Mouse (Mus musculus) forebrain, embryonic 13.5 days (tissue): ENCODE results near the gene Sgpp1. TPM values are rescaled to one million over a fixed set of nuclear protein-coding genes. Genes with fewer than 3 reads are reported as not detected.
A peak's percentile ranks its signal among the peaks of the same experiment; 100 is the strongest.
"Not testable (repeated sequence)": the region's sequence is repeated elsewhere in the genome, so short reads cannot be mapped to it uniquely, and the experiment has no call there.

Source experiments
- ATAC-seq: fragments of 200-750 bp; cut with Nextera tagmentation; 2 replicates; pipeline ENCODE4 v1.8.0; 2017
- H3K27ac ChIP-seq: fragments of 300-500 bp; sonication (generic); 2 replicates; pipeline ENCODE4 v1.5.1; 2015; ENCODE audit warnings: inconsistent platforms, mild to moderate bottlenecking, moderate library complexity
- H3K27me3 ChIP-seq: fragments of 300-500 bp; sonication (generic); 2 replicates; pipeline ENCODE4 v1.6.1; 2015; ENCODE audit warnings: mild to moderate bottlenecking, inconsistent platforms
- H3K36me3 ChIP-seq: fragments of 300-500 bp; sonication (generic); 2 replicates; pipeline ENCODE4 v1.6.1; 2015; ENCODE audit warnings: mild to moderate bottlenecking, inconsistent platforms; ENCODE audit not compliant: poor library complexity, severe bottlenecking
- H3K4me1 ChIP-seq: fragments of 300-500 bp; sonication (generic); 2 replicates; pipeline ENCODE4 v1.6.1; 2015; ENCODE audit warnings: inconsistent platforms
- H3K4me2 ChIP-seq: fragments of 300-500 bp; sonication (generic); 2 replicates; pipeline ENCODE4 v1.6.1; 2015; ENCODE audit warnings: inconsistent platforms, mild to moderate bottlenecking, moderate library complexity
- H3K4me3 ChIP-seq: fragments of 300-500 bp; sonication (generic); 2 replicates; pipeline ENCODE4 v1.5.1; 2015; ENCODE audit warnings: mild to moderate bottlenecking, inconsistent platforms
- H3K9ac ChIP-seq: fragments of 300-500 bp; sonication (generic); 2 replicates; pipeline ENCODE4 v1.6.1; 2015; ENCODE audit warnings: mild to moderate bottlenecking, inconsistent platforms
- H3K9me3 ChIP-seq: fragments of 300-500 bp; sonication (generic); replicated peaks from 2 replicates; pipeline ENCODE4 v1.6.1; 2016; ENCODE audit warnings: inconsistent platforms
- WGBS: fragments of 180-500 bp; shearing (Covaris S2); methylation state at CpG from one replicate; pipeline ENCODE4 v1.1.7; 2015; 5-methylcytosine and 5-hydroxymethylcytosine counted together
- polyA plus RNA-seq: library from polyadenylated mRNA; unstranded; fragments of >200 nt; fragmentation: Nextera tagmentation; extraction: Ambion mirVana; gene quantifications from 2 replicates; pipeline ENCODE4 v1.2.1, GENCODE M21; 2015

Gene Sgpp1
- polyA plus RNA-seq, 1 experiment from 2014 or later = 10.1 TPM

DNA sequence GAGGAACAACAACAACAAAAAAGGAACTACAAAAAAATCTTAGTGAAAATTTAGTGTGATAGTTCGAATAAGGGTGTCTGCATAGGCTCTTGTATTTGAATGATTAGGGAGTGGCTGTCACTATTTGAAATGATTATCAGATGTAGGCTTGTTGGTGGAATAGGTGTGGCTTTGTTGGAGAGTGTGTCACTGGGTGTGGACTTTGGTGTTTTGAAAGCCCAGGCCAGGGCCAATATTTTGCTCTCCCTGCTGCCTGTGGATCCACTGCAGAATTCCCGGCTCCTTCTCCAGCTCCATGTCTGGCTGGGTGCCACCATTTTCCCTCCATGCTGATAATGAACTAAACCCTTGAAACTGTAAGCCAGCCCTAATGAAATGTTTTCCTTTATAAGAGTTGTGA, 26.0 kb downstream of the Sgpp1 start:
- Histone ChIP-seq H3K4me1 (no peaks in the 10 kb centered on the region), H3K4me3 (no peak overlapping the region), H3K27ac (no peak overlapping the region), H3K9ac (no peak overlapping the region), H3K4me2 (no peak overlapping the region), H3K9me3 (no peaks in the 10 kb centered on the region), H3K36me3 (no peaks in the 10 kb centered on the region), H3K27me3 (no peaks in the 10 kb centered on the region)
- 97% methylated on average over 2 of the region's 2 CpGs for WGBS
- no peak for ATAC-seq

- no peak overlapping the region for H3K4me3 ChIP-seq
- peaks cover under 1% of the 10 kb centered on the region; the same call in 1 of the 2 replicates for H3K4me1 ChIP-seq
- H3K9ac ChIP-seq = no peak overlapping the region
- no peaks in the 10 kb centered on the region for H3K36me3 ChIP-seq
- no peaks in the 10 kb centered on the region for H3K27me3 ChIP-seq
- 92% methylated on average over 7 of the region's 7 CpGs for WGBS
- no peak overlapping the region for H3K27ac ChIP-seq
- H3K4me2 ChIP-seq = no peak overlapping the region
- ATAC-seq = no peak
- no peaks in the 10 kb centered on the region for H3K9me3 ChIP-seq
Observed at GRCm38 (mm10) chr12:75706670-75707069, 28.9 kb downstream of the Sgpp1 start.

GRCm38 (mm10) chr12:75702739-75703122, 32.8 kb downstream of the Sgpp1 start:
- no peak overlapping the region for H3K27ac ChIP-seq
- no peaks in the 10 kb centered on the region for H3K36me3 ChIP-seq
- H3K9me3 ChIP-seq = peaks cover 6% of the 10 kb centered on the region; the same call in 1 of the 2 replicates
- 94% methylated on average over 3 of the region's 3 CpGs for WGBS
- H3K9ac ChIP-seq = no peak overlapping the region
- H3K4me2 ChIP-seq = no peak overlapping the region
- H3K27me3 ChIP-seq = no peaks in the 10 kb centered on the region
- no peak for ATAC-seq
- no peak overlapping the region for H3K4me3 ChIP-seq
- peaks cover 7% of the 10 kb centered on the region for H3K4me1 ChIP-seq

GRCm38 (mm10) chr12:75702084-75702738, 33.3 kb downstream of the Sgpp1 start:
- peak overlapping the region; percentile 10; the same call in 1 of the 2 replicates for H3K4me3 ChIP-seq
- H3K9ac ChIP-seq = no peak overlapping the region
- H3K4me1 ChIP-seq = peaks cover 7% of the 10 kb centered on the region
- 76% methylated on average over 14 of the region's 14 CpGs for WGBS
- peak overlapping the region; percentile 39 for H3K4me2 ChIP-seq
- H3K9me3 ChIP-seq = peaks cover 6% of the 10 kb centered on the region; the same call in 1 of the 2 replicates
- no peaks in the 10 kb centered on the region for H3K27me3 ChIP-seq
- no peaks in the 10 kb centered on the region for H3K36me3 ChIP-seq
- ATAC-seq = no peak
- H3K27ac ChIP-seq = no peak overlapping the region

DNA sequence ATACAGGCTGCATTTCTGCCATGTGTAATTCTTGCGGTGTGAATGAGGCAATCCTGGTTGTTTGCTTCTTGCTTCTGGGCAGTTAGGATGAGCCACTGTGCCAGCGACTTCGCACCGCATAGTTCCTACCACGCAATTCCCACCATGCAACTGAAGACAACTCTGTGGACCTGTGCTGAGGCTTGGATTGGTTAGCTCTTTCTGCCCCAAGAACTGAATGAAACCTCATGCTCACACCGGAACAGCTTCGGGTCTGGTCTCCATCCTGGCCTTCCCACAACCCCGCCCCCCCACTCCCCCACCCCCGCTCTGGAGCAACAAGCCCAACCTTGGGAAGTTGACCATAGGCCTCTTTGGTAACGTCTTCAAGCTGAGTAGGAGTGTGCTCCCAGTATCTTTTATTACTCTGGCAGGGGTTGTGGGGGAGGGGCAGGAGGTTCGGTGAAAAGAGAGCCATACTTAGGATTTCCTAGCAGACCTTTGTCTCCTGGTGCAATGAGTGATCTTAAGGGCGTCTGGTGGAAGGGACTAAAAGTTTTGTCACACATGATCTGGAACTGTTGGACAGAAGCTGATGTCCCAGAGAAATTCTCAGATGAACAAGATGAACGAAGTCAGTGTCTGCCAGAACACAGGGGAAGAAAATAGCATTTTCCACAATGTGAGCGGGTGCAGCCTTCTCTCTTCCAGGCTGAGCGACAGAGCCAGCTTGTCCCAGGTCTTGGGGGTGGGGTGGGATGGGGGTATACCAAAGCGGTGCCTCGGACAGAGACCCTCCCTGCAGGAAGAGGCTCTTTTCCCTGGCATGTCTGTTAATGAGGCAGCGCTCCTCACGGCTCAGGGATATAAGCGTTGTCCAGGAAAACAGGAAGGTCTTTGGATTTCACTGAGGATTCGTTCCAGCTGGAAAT, 34.1 kb downstream of the Sgpp1 start:
- peaks cover 6% of the 10 kb centered on the region; the same call in 1 of the 2 replicates for H3K9me3 ChIP-seq
- 43% methylated on average over 21 of the region's 21 CpGs for WGBS
- peak overlapping the region; percentile 39 for H3K4me2 ChIP-seq
- H3K9ac ChIP-seq = no peak overlapping the region
- peaks cover 7% of the 10 kb centered on the region for H3K4me1 ChIP-seq
- no peaks in the 10 kb centered on the region for H3K27me3 ChIP-seq
- H3K27ac ChIP-seq = no peak overlapping the region
- H3K4me3 ChIP-seq = peak overlapping the region; percentile 10; the same call in 1 of the 2 replicates
- ATAC-seq = 0 out of 2 replicates have a peak, but pooled peaks have one; percentile 13
- no peaks in the 10 kb centered on the region for H3K36me3 ChIP-seq

- no peak overlapping the region for H3K9ac ChIP-seq
- WGBS = 89% methylated on average over 3 of the region's 3 CpGs
- H3K27me3 ChIP-seq = no peaks in the 10 kb centered on the region
- H3K27ac ChIP-seq = no peak overlapping the region
- peaks cover 6% of the 10 kb centered on the region; the same call in 1 of the 2 replicates for H3K9me3 ChIP-seq
- no peaks in the 10 kb centered on the region for H3K36me3 ChIP-seq
- H3K4me1 ChIP-seq = peaks cover 7% of the 10 kb centered on the region
- no peak for ATAC-seq
- no peak overlapping the region for H3K4me3 ChIP-seq
- H3K4me2 ChIP-seq = no peak overlapping the region
Observed at GRCm38 (mm10) chr12:75698692-75699091, 36.8 kb downstream of the Sgpp1 start.

- 90% methylated on average over 1 of the region's 1 CpGs for WGBS
- H3K9ac ChIP-seq, H3K4me2 ChIP-seq, H3K36me3 ChIP-seq, ATAC-seq, H3K4me3 ChIP-seq, H3K27me3 ChIP-seq, H3K27ac ChIP-seq, H3K4me1 ChIP-seq: not testable (repeated sequence)
- H3K9me3 ChIP-seq = peaks cover 12% of the 10 kb centered on the region; the same call in 1 of the 2 replicates
Observed at GRCm38 (mm10) chr12:75695845-75696244, 39.7 kb downstream of the Sgpp1 start.

DNA sequence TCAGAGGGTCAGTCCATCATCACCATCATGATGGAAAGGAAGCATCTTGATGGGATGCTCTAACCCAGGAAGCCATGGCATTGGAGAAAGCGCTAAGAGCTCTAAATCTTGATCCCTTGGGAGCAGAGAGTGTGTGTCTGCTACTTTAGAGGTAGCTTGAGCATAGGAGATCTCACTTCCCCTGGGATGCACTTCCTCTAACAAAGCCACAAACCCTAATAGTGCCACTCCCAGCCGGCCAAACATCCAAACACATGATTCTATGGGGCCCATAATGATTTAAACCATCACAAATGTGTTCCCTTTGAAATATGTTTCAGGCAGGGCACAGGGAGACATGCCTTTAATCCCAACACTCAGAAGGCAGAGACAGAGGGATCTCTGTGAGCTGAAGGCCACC, 46.5 kb downstream of the Sgpp1 start:
- WGBS = 92% methylated on average over 2 of the region's 2 CpGs

GRCm38 (mm10) chr12:75687314-75687713, 48.2 kb downstream of the Sgpp1 start:
- no peak overlapping the region for H3K9ac ChIP-seq
- WGBS = 79% methylated on average over 4 of the region's 4 CpGs
- H3K36me3 ChIP-seq = no peaks in the 10 kb centered on the region
- H3K27me3 ChIP-seq = no peaks in the 10 kb centered on the region
- H3K4me3 ChIP-seq = no peak overlapping the region
- no peak overlapping the region for H3K27ac ChIP-seq
- no peak overlapping the region for H3K4me2 ChIP-seq
- H3K4me1 ChIP-seq = no peaks in the 10 kb centered on the region
- no peaks in the 10 kb centered on the region for H3K9me3 ChIP-seq
- ATAC-seq = no peak

More for the DNA sequence above, 46.5 kb downstream of the Sgpp1 start:
- Histone ChIP-seq H3K4me1 (no peaks in the 10 kb centered on the region), H3K27me3 (no peaks in the 10 kb centered on the region), H3K9ac (no peak overlapping the region), H3K4me3 (no peak overlapping the region), H3K4me2 (no peak overlapping the region), H3K9me3 (0 out of 2 replicates have a peak, but pooled peaks cover 6% of the 10 kb centered on the region), H3K27ac (no peak overlapping the region), H3K36me3 (no peaks in the 10 kb centered on the region)
- no peak for ATAC-seq

DNA sequence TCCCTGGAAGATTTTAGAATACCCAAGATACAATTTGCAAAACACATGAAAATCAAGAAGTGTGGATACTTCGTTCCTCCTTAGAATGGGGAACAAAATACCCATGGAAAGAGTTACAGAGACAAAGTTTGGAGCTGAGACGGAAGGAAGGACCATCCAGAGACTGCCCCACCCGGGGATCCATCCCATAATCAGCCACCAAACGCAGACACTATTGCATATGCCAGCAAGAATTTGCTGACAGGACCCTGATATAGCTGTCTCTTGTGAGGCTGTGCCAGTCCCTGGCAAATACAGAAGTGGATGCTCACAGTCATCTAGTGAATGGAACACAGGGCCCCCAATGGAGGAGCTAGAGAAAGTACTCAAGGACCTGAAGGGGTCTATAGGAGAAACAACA, 51.5 kb downstream of the Sgpp1 start:
- not testable (repeated sequence) for H3K9me3 ChIP-seq, H3K9ac ChIP-seq, H3K4me2 ChIP-seq, H3K4me3 ChIP-seq, H3K27ac ChIP-seq, H3K4me1 ChIP-seq, H3K27me3 ChIP-seq, ATAC-seq, H3K36me3 ChIP-seq
- WGBS = 87% methylated on average over 4 of the region's 4 CpGs

DNA sequence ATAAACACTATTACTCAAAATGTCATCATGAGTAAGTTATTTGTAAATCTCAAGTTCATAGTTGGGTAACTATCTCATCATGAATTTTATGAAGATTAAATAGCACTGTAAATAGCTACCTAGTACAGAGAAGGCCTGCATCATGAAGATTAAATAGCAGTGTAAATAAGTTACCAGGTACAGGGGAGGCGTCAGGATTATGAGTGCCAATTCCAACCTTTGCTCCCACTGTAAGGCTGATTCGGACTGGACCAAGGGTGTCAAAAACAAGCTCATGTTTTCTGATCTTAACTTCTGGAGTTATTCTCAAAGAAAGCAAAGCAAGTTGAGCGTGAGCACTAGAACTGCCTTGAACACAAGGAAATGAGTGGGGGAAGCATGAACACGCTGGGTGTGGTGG, 51.9 kb downstream of the Sgpp1 start:
- Histone ChIP-seq H3K4me3 (no peak overlapping the region), H3K27ac (no peak overlapping the region), H3K4me2 (no peak overlapping the region), H3K27me3 (no peaks in the 10 kb centered on the region), H3K9ac (no peak overlapping the region), H3K9me3 (no peaks in the 10 kb centered on the region), H3K4me1 (no peaks in the 10 kb centered on the region), H3K36me3 (no peaks in the 10 kb centered on the region)
- ATAC-seq = no peak
- 95% methylated on average over 4 of the region's 4 CpGs for WGBS

GRCm38 (mm10) chr12:75682842-75683241, 52.7 kb downstream of the Sgpp1 start:
- no peaks in the 10 kb centered on the region for H3K4me1 ChIP-seq
- H3K27ac ChIP-seq = no peak overlapping the region
- H3K4me3 ChIP-seq = no peak overlapping the region
- ATAC-seq = no peak
- WGBS = 80% methylated on average over 2 of the region's 2 CpGs
- no peaks in the 10 kb centered on the region for H3K9me3 ChIP-seq
- H3K4me2 ChIP-seq = no peak overlapping the region
- H3K27me3 ChIP-seq = no peaks in the 10 kb centered on the region
- H3K9ac ChIP-seq = no peak overlapping the region
- H3K36me3 ChIP-seq = no peaks in the 10 kb centered on the region
